Mouse (Mus musculus) activated CD4-positive, CD25-positive, alpha-beta regulatory T cell, adult 9 weeks (primary cell): ENCODE measurements around the gene Olfr1039. TPM values are rescaled to one million over a fixed set of nuclear protein-coding genes. Genes with fewer than 3 reads are reported as not detected.

Experiments
- polyA plus RNA-seq: library from polyadenylated mRNA; unstranded; fragments of 100-300 nt; shearing (Covaris generic); gene quantifications from one replicate; pipeline ENCODE4 v1.2.1, GENCODE M21; 2017

The Olfr1039 gene
- not detected for polyA plus RNA-seq

DNA sequence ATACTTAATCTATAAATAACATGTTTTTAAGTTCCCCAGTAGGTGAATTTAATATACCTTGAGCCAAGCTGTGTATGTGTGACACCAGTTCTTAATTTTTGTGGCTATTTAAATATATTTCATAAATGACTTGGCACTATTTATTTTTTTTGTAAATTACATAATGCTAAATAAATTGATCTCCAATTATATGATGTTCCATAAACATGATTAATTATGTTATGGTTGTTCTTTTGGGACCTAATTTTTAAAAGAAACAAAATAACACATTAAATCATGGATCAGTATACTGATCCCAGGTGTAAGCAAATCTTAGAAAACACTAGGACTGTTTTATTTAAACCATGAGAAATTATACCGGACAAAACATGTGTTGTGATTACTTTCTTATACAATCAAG lies at the start of gene Olfr1039:
Olfr1039 (minus strand) TSS at position 101 of the 400 bp plus-strand sequence.

DNA sequence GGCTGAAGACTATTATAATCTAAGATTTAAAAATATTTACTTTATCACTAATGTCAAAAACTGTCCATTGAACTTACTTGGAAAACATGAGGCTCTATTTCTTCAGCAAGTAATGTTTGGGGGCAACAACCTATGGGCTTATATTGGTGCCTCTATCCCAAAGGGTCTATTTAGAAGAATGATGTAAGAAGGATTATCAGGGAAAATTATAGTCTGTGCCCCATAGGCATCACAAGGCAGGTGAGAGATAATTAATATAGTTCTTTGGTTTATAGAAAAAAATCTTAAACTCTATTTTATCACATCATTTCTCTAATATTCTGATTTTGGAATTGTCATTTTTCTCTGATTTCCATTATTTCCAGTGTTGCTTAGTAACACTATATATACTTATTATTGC lies 42.0 kb upstream of the Olfr1039 start, which contains the start of gene Olfr1044:
Olfr1044 (minus strand) TSS at position 101 of the 400 bp plus-strand sequence.

GRCm38 (mm10) chr2:86167422-86167821 lies 31.7 kb upstream of the Olfr1039 start, which contains the start of gene Olfr1043:
Olfr1043 (minus strand) TSS chr2:86167522.

DNA sequence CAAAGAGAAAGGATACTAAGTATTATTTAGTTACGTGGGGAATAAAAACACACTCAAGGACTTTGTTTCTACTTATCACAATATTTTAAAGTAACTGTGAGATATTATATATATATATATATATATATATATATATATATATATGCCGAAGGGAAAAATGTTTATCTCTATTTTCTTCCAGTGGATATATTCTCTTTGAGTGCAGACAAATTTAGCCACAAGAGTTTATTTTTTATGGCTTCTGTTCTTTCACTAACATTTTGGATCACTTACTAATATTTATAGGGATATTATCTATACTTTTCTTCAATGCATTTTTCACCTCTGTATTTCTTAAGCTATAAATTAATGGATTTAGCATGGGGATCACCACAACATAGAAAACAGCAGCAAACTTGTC lies 26.0 kb upstream of the Olfr1039 start, which contains the start of gene Olfr1042:
Olfr1042 (minus strand) TSS at position 101 of the 400 bp plus-strand sequence.

DNA sequence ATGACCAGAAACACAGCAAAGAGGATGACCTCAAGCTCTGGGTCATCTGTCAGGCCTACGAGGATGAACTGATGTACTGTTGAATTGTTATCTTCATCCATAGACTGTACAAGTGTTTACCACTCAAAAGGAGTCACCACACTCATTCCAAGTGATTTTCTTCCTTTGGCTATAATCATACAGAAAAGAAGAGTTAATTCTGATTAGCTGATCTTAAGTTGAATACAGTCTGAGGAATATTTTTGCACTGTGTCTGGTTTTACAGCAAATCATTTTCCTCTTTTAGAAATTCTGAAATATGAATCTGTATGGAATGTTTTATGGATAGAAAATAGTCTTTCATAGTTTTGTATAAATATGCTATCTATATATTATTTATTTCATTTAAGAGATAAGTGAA lies 10.9 kb upstream of the Olfr1039 start, which contains the start of gene Olfr1040:
Olfr1040 (minus strand) TSS at position 101 of the 400 bp plus-strand sequence.

GRCm38 (mm10) chr2:86087285-86087684 lies 48.4 kb downstream of the Olfr1039 start, which contains the start of gene Olfr1037:
Olfr1037 (minus strand) TSS chr2:86087385.

Other genes starting within 250 kb of the Olfr1039 start
- gene Olfr1024, start 230.9 kb downstream of the Olfr1039 start, polyA plus RNA-seq = not detected
- not detected for gene Olfr1025-ps1, start 220.7 kb downstream of the Olfr1039 start, polyA plus RNA-seq
- not detected for gene Olfr1026, start 214.4 kb downstream of the Olfr1039 start, polyA plus RNA-seq
- gene Olfr1028, start 185.5 kb downstream of the Olfr1039 start, polyA plus RNA-seq = not detected
- not detected for gene Olfr1029, start 162.0 kb downstream of the Olfr1039 start, polyA plus RNA-seq
- not detected for gene Olfr1030, start 156.7 kb downstream of the Olfr1039 start, polyA plus RNA-seq
- not detected for gene Olfr1031, start 145.6 kb downstream of the Olfr1039 start, polyA plus RNA-seq
- not detected for gene Olfr1032, start 130.4 kb downstream of the Olfr1039 start, polyA plus RNA-seq
- gene Olfr1033, start 115.3 kb downstream of the Olfr1039 start, polyA plus RNA-seq = not detected
- not detected for gene Olfr1034, start 90.1 kb downstream of the Olfr1039 start, polyA plus RNA-seq
- gene Olfr1036, start 61.9 kb downstream of the Olfr1039 start, polyA plus RNA-seq = not detected
- not detected for gene Olfr1037, start 48.5 kb downstream of the Olfr1039 start, polyA plus RNA-seq
- gene Olfr1040, start 10.8 kb upstream of the Olfr1039 start, polyA plus RNA-seq = not detected
- not detected for gene Olfr1042, start 25.9 kb upstream of the Olfr1039 start, polyA plus RNA-seq
- not detected for gene Olfr1043, start 31.6 kb upstream of the Olfr1039 start, polyA plus RNA-seq
- not detected for gene Olfr1044, start 41.9 kb upstream of the Olfr1039 start, polyA plus RNA-seq
- not detected for gene Olfr52, start 49.8 kb upstream of the Olfr1039 start, polyA plus RNA-seq
- gene Olfr1045, start 67.1 kb upstream of the Olfr1039 start, polyA plus RNA-seq = not detected
- not detected for gene Olfr1046, start 83.4 kb upstream of the Olfr1039 start, polyA plus RNA-seq
- not detected for gene Olfr1047, start 95.5 kb upstream of the Olfr1039 start, polyA plus RNA-seq
- not detected for gene Olfr1048, start 104.4 kb upstream of the Olfr1039 start, polyA plus RNA-seq
- gene Olfr1049, start 122.4 kb upstream of the Olfr1039 start, polyA plus RNA-seq = not detected
- not detected for gene Olfr1051, start 143.2 kb upstream of the Olfr1039 start, polyA plus RNA-seq
- gene Olfr1052, start 156.5 kb upstream of the Olfr1039 start, polyA plus RNA-seq = not detected
- not detected for gene Olfr1053, start 179.4 kb upstream of the Olfr1039 start, polyA plus RNA-seq
- not detected for gene Olfr1054, start 199.5 kb upstream of the Olfr1039 start, polyA plus RNA-seq
- gene Olfr1055, start 214.4 kb upstream of the Olfr1039 start, polyA plus RNA-seq = not detected
- gene Olfr1056, start 226.5 kb upstream of the Olfr1039 start, polyA plus RNA-seq = not detected
- not detected for gene Olfr1057, start 242.5 kb upstream of the Olfr1039 start, polyA plus RNA-seq